Mouse (Mus musculus) stomach, postnatal 0 days (tissue): ENCODE measurements around the gene Gpc2.

Experiments
- CTCF ChIP-seq: IDR thresholded peaks from 2 replicates; pipeline ENCODE4 v1.5.1; 2016; ENCODE audit warnings: antibody characterized with exemption, low read depth, mild to moderate bottlenecking, moderate library complexity
- EP300 ChIP-seq: optimal IDR thresholded peaks from 2 replicates; pipeline ENCODE3; 2016; ENCODE audit warnings: antibody characterized with exemption

GRCm38 (mm10) chr5:138312795-138313194, 33.0 kb upstream of the Gpc2 start:
- TF ChIP-seq CTCF: no peak
- TF ChIP-seq EP300: no peak
